Mouse (Mus musculus): ENCODE data around the gene Alpl.

DNA sequence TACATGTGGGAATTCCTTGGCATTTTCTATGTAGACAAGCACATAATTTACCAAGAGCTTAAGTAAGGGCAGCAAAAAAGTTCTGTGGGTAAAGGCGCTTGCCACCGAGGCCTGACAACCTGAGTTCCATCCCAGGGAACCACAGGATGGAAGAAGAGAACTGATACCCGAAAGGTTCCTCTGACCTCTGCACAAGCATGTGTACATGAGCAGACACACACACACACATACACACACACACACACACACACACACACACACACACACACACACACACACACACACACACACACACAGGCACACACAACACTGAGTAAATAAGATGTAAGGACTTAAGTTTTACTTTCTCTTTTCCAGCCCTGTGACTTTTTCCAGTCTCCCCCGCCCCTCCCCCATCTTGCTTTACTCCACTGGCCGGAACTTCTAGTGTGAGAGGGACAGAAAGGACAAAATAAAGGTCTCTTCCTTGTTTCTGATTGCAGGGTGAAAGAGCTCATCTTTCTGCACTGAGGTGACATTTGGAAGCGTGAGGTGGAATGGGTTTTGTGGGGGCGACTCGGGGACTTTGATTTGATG lies 32.2 kb downstream of the Alpl start:
- no peak for TF ChIP-seq POLR2A (IDR thresholded peaks at IDR 0.05; ENCODE audit: insufficient read depth, low read length)
- TF ChIP-seq EP300 (IDR thresholded peaks at IDR 0.05; ENCODE audit: insufficient read depth, low read depth, low read length), result no peak
- TF ChIP-seq CTCF (IDR thresholded peaks at IDR 0.05; ENCODE audit: low read depth, low read length), result no peak

Data from ES-Bruce4 (cell line).